Mouse (Mus musculus) cerebellum, postnatal 14 days (tissue): ENCODE data around the gene Sft2d1.

Experiments
- DNase-seq, 2 experiments: peaks; one replicate each; pipeline ENCODE4 v3.0.0; 2021; ENCODE audit warnings: mixed read lengths in 2 of 2

The Sft2d1 gene

GRCm38 (mm10) chr17:8361281-8362103 is 50.6 kb downstream of the Sft2d1 start:
- DNase-seq: peak in 1 of 2 experiments; percentile 44

- peak; percentile 65 to 76 for DNase-seq
These were observed 56.9 kb downstream of the Sft2d1 start for GRCm38 (mm10) chr17:8367514-8368480.

- peak; percentile 76 for DNase-seq
These were observed 57.7 kb downstream of the Sft2d1 start for GRCm38 (mm10) chr17:8368570-8368969.

GRCm38 (mm10) chr17:8369171-8369570 is 58.3 kb downstream of the Sft2d1 start:
- DNase-seq: peak in 1 of 2 experiments; percentile 32

- peak; percentile 67 to 70 for DNase-seq
These were observed 59.8 kb downstream of the Sft2d1 start for GRCm38 (mm10) chr17:8370634-8371229.

GRCm38 (mm10) chr17:8371834-8372233 is 60.9 kb downstream of the Sft2d1 start:
- peak; percentile 81 to 85 for DNase-seq

GRCm38 (mm10) chr17:8372286-8373046 is 61.6 kb downstream of the Sft2d1 start:
- peak; percentile 90 to 92 for DNase-seq
